Mouse (Mus musculus) olfactory bulb, adult 2 months (tissue): Measurements from ENCODE around the gene Dda1.

Experiments
- CTCF ChIP-seq: fragments of 200-500 bp; IDR thresholded peaks from 2 replicates; pipeline ENCODE4 v1.5.1; 2012; ENCODE audit warnings: low read depth, mild to moderate bottlenecking, low read length, moderate library complexity; ENCODE audit not compliant: insufficient read depth
- POLR2A ChIP-seq: fragments of 200-500 bp; IDR thresholded peaks from 2 replicates; pipeline ENCODE4 v1.6.1; 2012; ENCODE audit warnings: mild to moderate bottlenecking, low read depth, low read length, moderate library complexity; ENCODE audit not compliant: insufficient read depth

- TF ChIP-seq POLR2A, result no peak
- TF ChIP-seq CTCF, result no peak
Observed at GRCm38 (mm10) chr8:71470913-71471255, 1.9 kb downstream of the Dda1 start.
